Mouse (Mus musculus): ENCODE measurements around the gene Rps19bp1. TPM values are rescaled to one million over a fixed set of nuclear protein-coding genes. Genes with fewer than 3 reads are reported as not detected.
A peak's percentile ranks its signal among the peaks of the same experiment; 100 is the strongest.

Rps19bp1 gene
- 18.6 and 26.0 TPM in 2 replicates for polyA plus RNA-seq (2012; ENCODE audit: insufficient read depth, insufficient read length, missing spikeins)

GRCm38 (mm10) chr15:80263610-80264575 lies at the start of gene Rps19bp1:
Rps19bp1 (minus strand) TSS chr15:80264315.
- TF ChIP-seq CTCF (IDR thresholded peaks at IDR 0.05; ENCODE audit: low read depth, low read length) (no peak), POLR2A (IDR thresholded peaks at IDR 0.05; ENCODE audit: borderline replicate concordance, low read depth, low read length) (no peak; the same call in 1 of the 2 replicates)
- Histone ChIP-seq H3K27ac (ENCODE audit: insufficient read depth, low read depth, low read length) (peak within 1 kb of the TSS; percentile 42), H3K4me1 (ENCODE audit: control insufficient read depth, insufficient read depth, low read length) (peaks cover 8% of the 10 kb centered on the region; the same call in 1 of the 2 replicates), H3K4me3 (ENCODE audit: insufficient read depth, low read length) (peak within 1 kb of the TSS; percentile 88)

- Histone ChIP-seq H3K4me3 (ENCODE audit: insufficient read depth, low read length) (no peak overlapping the region), H3K27ac (ENCODE audit: insufficient read depth, low read depth, low read length) (no peak overlapping the region), H3K4me1 (ENCODE audit: control insufficient read depth, insufficient read depth, low read length) (no peaks in the 10 kb centered on the region)
- no peak for TF ChIP-seq POLR2A (IDR thresholded peaks at IDR 0.05; ENCODE audit: borderline replicate concordance, low read depth, low read length)
- TF ChIP-seq CTCF (IDR thresholded peaks at IDR 0.05; ENCODE audit: low read depth, low read length) = no peak
Observed at GRCm38 (mm10) chr15:80306146-80306545, 42.0 kb upstream of the Rps19bp1 start.

GRCm38 (mm10) chr15:80304188-80304587 lies 40.1 kb upstream of the Rps19bp1 start:
- no peaks in the 10 kb centered on the region for H3K4me1 ChIP-seq (ENCODE audit: control insufficient read depth, insufficient read depth, low read length)
- H3K4me3 ChIP-seq (ENCODE audit: insufficient read depth, low read length) = no peak overlapping the region
- H3K27ac ChIP-seq (ENCODE audit: insufficient read depth, low read depth, low read length) = no peak overlapping the region
- TF ChIP-seq CTCF (IDR thresholded peaks at IDR 0.05; ENCODE audit: low read depth, low read length) = no peak
- no peak for TF ChIP-seq POLR2A (IDR thresholded peaks at IDR 0.05; ENCODE audit: borderline replicate concordance, low read depth, low read length)

GRCm38 (mm10) chr15:80303779-80304178 lies 39.7 kb upstream of the Rps19bp1 start:
- TF ChIP-seq CTCF (IDR thresholded peaks at IDR 0.05; ENCODE audit: low read depth, low read length) = no peak
- TF ChIP-seq POLR2A (IDR thresholded peaks at IDR 0.05; ENCODE audit: borderline replicate concordance, low read depth, low read length) = no peak
- Histone ChIP-seq H3K4me1 (ENCODE audit: control insufficient read depth, insufficient read depth, low read length) (no peaks in the 10 kb centered on the region), H3K27ac (ENCODE audit: insufficient read depth, low read depth, low read length) (no peak overlapping the region), H3K4me3 (ENCODE audit: insufficient read depth, low read length) (no peak overlapping the region)

GRCm38 (mm10) chr15:80297146-80297545 lies 33.0 kb upstream of the Rps19bp1 start:
- H3K4me3 ChIP-seq (ENCODE audit: insufficient read depth, low read length) = no peak overlapping the region
- no peak for TF ChIP-seq POLR2A (IDR thresholded peaks at IDR 0.05; ENCODE audit: borderline replicate concordance, low read depth, low read length)
- TF ChIP-seq CTCF (IDR thresholded peaks at IDR 0.05; ENCODE audit: low read depth, low read length) = no peak
- no peak overlapping the region for H3K27ac ChIP-seq (ENCODE audit: insufficient read depth, low read depth, low read length)
- no peaks in the 10 kb centered on the region for H3K4me1 ChIP-seq (ENCODE audit: control insufficient read depth, insufficient read depth, low read length)

- H3K27ac ChIP-seq (ENCODE audit: insufficient read depth, low read depth, low read length) = no peak overlapping the region
- peak; percentile 85 for TF ChIP-seq CTCF (IDR thresholded peaks at IDR 0.05; ENCODE audit: low read depth, low read length)
- no peak for TF ChIP-seq POLR2A (IDR thresholded peaks at IDR 0.05; ENCODE audit: borderline replicate concordance, low read depth, low read length)
- no peak overlapping the region for H3K4me3 ChIP-seq (ENCODE audit: insufficient read depth, low read length)
- H3K4me1 ChIP-seq (ENCODE audit: control insufficient read depth, insufficient read depth, low read length) = no peaks in the 10 kb centered on the region
Observed at GRCm38 (mm10) chr15:80289436-80289835, 25.3 kb upstream of the Rps19bp1 start.

- TF ChIP-seq POLR2A (IDR thresholded peaks at IDR 0.05; ENCODE audit: borderline replicate concordance, low read depth, low read length) = no peak
- no peak for TF ChIP-seq CTCF (IDR thresholded peaks at IDR 0.05; ENCODE audit: low read depth, low read length)
- Histone ChIP-seq H3K4me3 (ENCODE audit: insufficient read depth, low read length) (no peak overlapping the region), H3K27ac (ENCODE audit: insufficient read depth, low read depth, low read length) (no peak overlapping the region), H3K4me1 (ENCODE audit: control insufficient read depth, insufficient read depth, low read length) (no peaks in the 10 kb centered on the region)
Observed at GRCm38 (mm10) chr15:80288036-80288435, 23.9 kb upstream of the Rps19bp1 start.

- Histone ChIP-seq H3K4me1 (ENCODE audit: control insufficient read depth, insufficient read depth, low read length) (no peaks in the 10 kb centered on the region), H3K27ac (ENCODE audit: insufficient read depth, low read depth, low read length) (no peak within 1 kb of the TSS), H3K4me3 (ENCODE audit: insufficient read depth, low read length) (no peak within 1 kb of the TSS)
- TF ChIP-seq POLR2A (IDR thresholded peaks at IDR 0.05; ENCODE audit: borderline replicate concordance, low read depth, low read length) (no peak), CTCF (IDR thresholded peaks at IDR 0.05; ENCODE audit: low read depth, low read length) (no peak)
Observed at GRCm38 (mm10) chr15:80286851-80287415, 22.8 kb upstream of the Rps19bp1 start, which contains the start of gene Cacna1i. Cacna1i (plus strand) TSS chr15:80287238.

GRCm38 (mm10) chr15:80280646-80281045 lies 16.5 kb upstream of the Rps19bp1 start:
- TF ChIP-seq CTCF (IDR thresholded peaks at IDR 0.05; ENCODE audit: low read depth, low read length) (peak; percentile 66), POLR2A (IDR thresholded peaks at IDR 0.05; ENCODE audit: borderline replicate concordance, low read depth, low read length) (no peak)
- Histone ChIP-seq H3K27ac (ENCODE audit: insufficient read depth, low read depth, low read length) (no peak overlapping the region), H3K4me1 (ENCODE audit: control insufficient read depth, insufficient read depth, low read length) (no peaks in the 10 kb centered on the region), H3K4me3 (ENCODE audit: insufficient read depth, low read length) (no peak overlapping the region)

- no peak for TF ChIP-seq POLR2A (IDR thresholded peaks at IDR 0.05; ENCODE audit: borderline replicate concordance, low read depth, low read length)
- TF ChIP-seq CTCF (IDR thresholded peaks at IDR 0.05; ENCODE audit: low read depth, low read length) = no peak
- Histone ChIP-seq H3K27ac (ENCODE audit: insufficient read depth, low read depth, low read length) (no peak overlapping the region), H3K4me1 (ENCODE audit: control insufficient read depth, insufficient read depth, low read length) (no peaks in the 10 kb centered on the region), H3K4me3 (ENCODE audit: insufficient read depth, low read length) (no peak overlapping the region)
Observed at GRCm38 (mm10) chr15:80279053-80279452, 14.9 kb upstream of the Rps19bp1 start.

Data from bone marrow macrophage, adult 2 months (primary cell).